Mouse (Mus musculus) forebrain, embryonic 12.5 days (tissue): Measurements from ENCODE around the gene Mtf1. TPM values are rescaled to one million over a fixed set of nuclear protein-coding genes. Genes with fewer than 3 reads are reported as not detected.
A peak's percentile ranks its signal among the peaks of the same experiment; 100 is the strongest.

ENCODE experiments used
- ATAC-seq: fragments of 200-750 bp; cut with Nextera tagmentation; 2 replicates; pipeline ENCODE4 v1.8.0; 2017; ENCODE audit warnings: moderate TSS enrichment; ENCODE audit not compliant: low FRiP score
- H3K27ac ChIP-seq: fragments of 300-500 bp; sonication (generic); 2 replicates; pipeline ENCODE4 v1.5.1; 2016; ENCODE audit warnings: mild to moderate bottlenecking
- H3K27me3 ChIP-seq: fragments of 300-500 bp; sonication (generic); 2 replicates; pipeline ENCODE4 v1.6.1; 2016; ENCODE audit warnings: mild to moderate bottlenecking
- H3K36me3 ChIP-seq: fragments of 300-500 bp; sonication (generic); replicated peaks from 2 replicates; pipeline ENCODE4 v1.6.1; 2016; ENCODE audit warnings: mild to moderate bottlenecking
- H3K4me1 ChIP-seq: fragments of 300-500 bp; sonication (generic); 2 replicates; pipeline ENCODE4 v1.6.1; 2016
- H3K4me2 ChIP-seq: fragments of 300-500 bp; sonication (generic); 2 replicates; pipeline ENCODE4 v1.6.1; 2016; ENCODE audit warnings: mild to moderate bottlenecking, moderate library complexity
- H3K4me3 ChIP-seq: fragments of 300-500 bp; sonication (generic); replicated peaks from 2 replicates; pipeline ENCODE4 v1.5.1; 2016; ENCODE audit warnings: mild to moderate bottlenecking
- H3K9ac ChIP-seq: fragments of 300-500 bp; sonication (generic); 2 replicates; pipeline ENCODE4 v1.6.1; 2016; ENCODE audit warnings: mild to moderate bottlenecking
- H3K9me3 ChIP-seq: fragments of 300-500 bp; sonication (generic); 2 replicates; pipeline ENCODE4 v1.6.1; 2016
- WGBS: fragments of 180-500 bp; shearing (Covaris S2); methylation state at CpG from one replicate; pipeline ENCODE4 v1.1.7; 2016; 5-methylcytosine and 5-hydroxymethylcytosine counted together
- polyA plus RNA-seq: library from polyadenylated mRNA; unstranded; fragments of >200 nt; fragmentation: Nextera tagmentation; extraction: Ambion mirVana; gene quantifications from 2 replicates; pipeline ENCODE4 v1.2.1, GENCODE M21; 2016

Gene Mtf1
- polyA plus RNA-seq, 1 experiment from 2014 or later, result 13.6 TPM

GRCm38 (mm10) chr4:124843493-124843892, 41.6 kb downstream of the Mtf1 start:
- no peaks in the 10 kb centered on the region for H3K9me3 ChIP-seq
- 55% methylated on average over 11 of the region's 11 CpGs for WGBS
- ATAC-seq, result 0 out of 2 replicates have a peak, but pooled peaks have one; percentile 49
- peaks cover 10% of the 10 kb centered on the region; the same call in 1 of the 2 replicates for H3K4me1 ChIP-seq
- no peak overlapping the region for H3K4me3 ChIP-seq
- H3K4me2 ChIP-seq, result no peak overlapping the region
- H3K27me3 ChIP-seq, result no peaks in the 10 kb centered on the region
- no peak overlapping the region for H3K9ac ChIP-seq
- H3K36me3 ChIP-seq, result peaks cover 58% of the 10 kb centered on the region
- H3K27ac ChIP-seq, result no peak overlapping the region

GRCm38 (mm10) chr4:124847573-124847972, 45.7 kb downstream of the Mtf1 start:
- no peaks in the 10 kb centered on the region for H3K9me3 ChIP-seq
- ATAC-seq, result no peak
- 3% methylated on average over 8 of the region's 8 CpGs for WGBS
- H3K4me3 ChIP-seq, result no peak overlapping the region
- H3K4me1 ChIP-seq, result peaks cover 31% of the 10 kb centered on the region
- H3K9ac ChIP-seq, result no peak overlapping the region
- H3K36me3 ChIP-seq, result peaks cover 22% of the 10 kb centered on the region
- H3K27ac ChIP-seq, result 0 out of 2 replicates have a peak overlapping the region, but pooled peaks have one; percentile 6
- H3K27me3 ChIP-seq, result no peaks in the 10 kb centered on the region
- no peak overlapping the region for H3K4me2 ChIP-seq

GRCm38 (mm10) chr4:124849631-124850260, 47.8 kb downstream of the Mtf1 start:
- Histone ChIP-seq H3K9ac (peak overlapping the region; percentile 94), H3K4me1 (peaks cover 38% of the 10 kb centered on the region)
- peak; percentile 15; the same call in 1 of the 2 replicates for ATAC-seq

GRCm38 (mm10) chr4:124850261-124850913, 48.5 kb downstream of the Mtf1 start, which contains the start of gene Yrdc:
Gene Yrdc, plus strand, starts transcription at chr4:124850679.
- WGBS, result under 1% methylated on average over 73 of the region's 90 CpGs
- Histone ChIP-seq H3K4me3 (peak within 1 kb of the TSS; percentile 100), H3K27me3 (no peaks in the 10 kb centered on the region), H3K4me2 (peak within 1 kb of the TSS; percentile 93), H3K9ac (peak within 1 kb of the TSS; percentile 94), H3K27ac (peak within 1 kb of the TSS; percentile 95), H3K36me3 (peaks cover 20% of the 10 kb centered on the region), H3K4me1 (peaks cover 38% of the 10 kb centered on the region), H3K9me3 (no peaks in the 10 kb centered on the region)
- ATAC-seq, result peak; percentile 93

More at GRCm38 (mm10) chr4:124849631-124850260, 47.8 kb downstream of the Mtf1 start:
- peak overlapping the region; percentile 100 for H3K4me3 ChIP-seq
- peaks cover 22% of the 10 kb centered on the region for H3K36me3 ChIP-seq
- peak overlapping the region; percentile 93 for H3K4me2 ChIP-seq
- H3K27ac ChIP-seq, result peak overlapping the region; percentile 95
- H3K27me3 ChIP-seq, result no peaks in the 10 kb centered on the region
- no peaks in the 10 kb centered on the region for H3K9me3 ChIP-seq
- 2% methylated on average over 24 of the region's 24 CpGs for WGBS

- ATAC-seq, result peak; percentile 30; the same call in 1 of the 2 replicates
- H3K9ac ChIP-seq, result peak within 1 kb of the TSS; percentile 94
- H3K4me3 ChIP-seq, result peak within 1 kb of the TSS; percentile 100
- H3K27me3 ChIP-seq, result no peaks in the 10 kb centered on the region
- H3K4me1 ChIP-seq, result peaks cover 38% of the 10 kb centered on the region
- no peaks in the 10 kb centered on the region for H3K9me3 ChIP-seq
- peak within 1 kb of the TSS; percentile 95 for H3K27ac ChIP-seq
- WGBS, result under 1% methylated on average over 75 of the region's 75 CpGs
- H3K4me2 ChIP-seq, result peak within 1 kb of the TSS; percentile 93
- H3K36me3 ChIP-seq, result peaks cover 27% of the 10 kb centered on the region
These were observed 49.2 kb downstream of the Mtf1 start, which contains the start of gene 1110065P20Rik for GRCm38 (mm10) chr4:124850933-124851658. Gene 1110065P20Rik, minus strand, starts transcription at chr4:124851196.

GRCm38 (mm10) chr4:124856294-124856693, 54.4 kb downstream of the Mtf1 start:
- ATAC-seq, result no peak
- Histone ChIP-seq H3K9me3 (no peaks in the 10 kb centered on the region), H3K27me3 (0 out of 2 replicates have a peak, but pooled peaks cover 8% of the 10 kb centered on the region), H3K4me3 (no peak overlapping the region), H3K4me2 (no peak overlapping the region), H3K4me1 (peaks cover 35% of the 10 kb centered on the region), H3K36me3 (peaks cover 55% of the 10 kb centered on the region), H3K27ac (no peak overlapping the region), H3K9ac (no peak overlapping the region)
- 97% methylated on average over 8 of the region's 8 CpGs for WGBS

- H3K27me3 ChIP-seq, result 0 out of 2 replicates have a peak, but pooled peaks cover 8% of the 10 kb centered on the region
- H3K4me2 ChIP-seq, result no peak overlapping the region
- H3K27ac ChIP-seq, result no peak overlapping the region
- WGBS, result 90% methylated on average over 5 of the region's 5 CpGs
- peaks cover 49% of the 10 kb centered on the region for H3K36me3 ChIP-seq
- H3K4me3 ChIP-seq, result no peak overlapping the region
- peaks cover 26% of the 10 kb centered on the region for H3K4me1 ChIP-seq
- ATAC-seq, result no peak
- no peaks in the 10 kb centered on the region for H3K9me3 ChIP-seq
- H3K9ac ChIP-seq, result no peak overlapping the region
These were observed 56.5 kb downstream of the Mtf1 start for GRCm38 (mm10) chr4:124858370-124858769.

GRCm38 (mm10) chr4:124860446-124860845, 58.5 kb downstream of the Mtf1 start:
- Histone ChIP-seq H3K36me3 (peaks cover 34% of the 10 kb centered on the region), H3K4me3 (peak overlapping the region; percentile 75; the same call in 1 of the 2 replicates), H3K4me1 (peaks cover 25% of the 10 kb centered on the region), H3K9me3 (no peaks in the 10 kb centered on the region), H3K27me3 (0 out of 2 replicates have a peak, but pooled peaks cover 8% of the 10 kb centered on the region), H3K27ac (no peak overlapping the region), H3K4me2 (peak overlapping the region; percentile 80), H3K9ac (no peak overlapping the region)
- 17% methylated on average over 7 of the region's 7 CpGs for WGBS
- no peak for ATAC-seq

- peak within 1 kb of the TSS; percentile 75 for H3K4me3 ChIP-seq
- H3K4me1 ChIP-seq, result peaks cover 25% of the 10 kb centered on the region
- 3% methylated on average over 44 of the region's 77 CpGs for WGBS
- peak within 1 kb of the TSS; percentile 80 for H3K4me2 ChIP-seq
- ATAC-seq, result peak; percentile 43
- H3K36me3 ChIP-seq, result peaks cover 23% of the 10 kb centered on the region
- peak within 1 kb of the TSS; percentile 73 for H3K9ac ChIP-seq
- H3K27me3 ChIP-seq, result 0 out of 2 replicates have a peak, but pooled peaks cover 8% of the 10 kb centered on the region
- H3K9me3 ChIP-seq, result no peaks in the 10 kb centered on the region
- H3K27ac ChIP-seq, result peak within 1 kb of the TSS; percentile 69
These were observed 59.6 kb downstream of the Mtf1 start, which contains the start of gene Maneal for GRCm38 (mm10) chr4:124861283-124862188. Gene Maneal, minus strand, starts transcription at chr4:124862171.

- Histone ChIP-seq H3K4me1 (no peaks in the 10 kb centered on the region), H3K27me3 (0 out of 2 replicates have a peak, but pooled peaks cover 4% of the 10 kb centered on the region), H3K9ac (no peak overlapping the region), H3K9me3 (peaks cover 4% of the 10 kb centered on the region; the same call in 1 of the 2 replicates), H3K36me3 (no peaks in the 10 kb centered on the region), H3K4me3 (no peak overlapping the region), H3K27ac (no peak overlapping the region), H3K4me2 (no peak overlapping the region)
- 91% methylated on average over 1 of the region's 1 CpGs for WGBS
- no peak for ATAC-seq
These were observed 70.8 kb downstream of the Mtf1 start for GRCm38 (mm10) chr4:124872719-124873118.

GRCm38 (mm10) chr4:124880599-124880998, 78.7 kb downstream of the Mtf1 start, which contains the start of gene Epha10:
Gene Epha10, plus strand, starts transcription at chr4:124880899.
- 5% methylated on average over 11 of the region's 11 CpGs for WGBS
- H3K4me2 ChIP-seq, result peak within 1 kb of the TSS; percentile 84
- no peak for ATAC-seq
- no peaks in the 10 kb centered on the region for H3K36me3 ChIP-seq
- H3K27ac ChIP-seq, result 0 out of 2 replicates have a peak within 1 kb of the TSS, but pooled peaks have one; percentile 50
- H3K27me3 ChIP-seq, result peaks cover 66% of the 10 kb centered on the region
- H3K9me3 ChIP-seq, result no peaks in the 10 kb centered on the region
- peak within 1 kb of the TSS; percentile 50 for H3K9ac ChIP-seq
- H3K4me3 ChIP-seq, result peak within 1 kb of the TSS; percentile 50
- H3K4me1 ChIP-seq, result peaks cover 31% of the 10 kb centered on the region
